Mouse (Mus musculus): ENCODE measurements around the gene Ncstn. TPM values are rescaled to one million over a fixed set of nuclear protein-coding genes. Genes with fewer than 3 reads are reported as not detected.
A peak's percentile ranks its signal among the peaks of the same experiment; 100 is the strongest.

The Ncstn gene
- polyA plus RNA-seq, 1 experiment from 2014 or later: 75.3 TPM

DNA sequence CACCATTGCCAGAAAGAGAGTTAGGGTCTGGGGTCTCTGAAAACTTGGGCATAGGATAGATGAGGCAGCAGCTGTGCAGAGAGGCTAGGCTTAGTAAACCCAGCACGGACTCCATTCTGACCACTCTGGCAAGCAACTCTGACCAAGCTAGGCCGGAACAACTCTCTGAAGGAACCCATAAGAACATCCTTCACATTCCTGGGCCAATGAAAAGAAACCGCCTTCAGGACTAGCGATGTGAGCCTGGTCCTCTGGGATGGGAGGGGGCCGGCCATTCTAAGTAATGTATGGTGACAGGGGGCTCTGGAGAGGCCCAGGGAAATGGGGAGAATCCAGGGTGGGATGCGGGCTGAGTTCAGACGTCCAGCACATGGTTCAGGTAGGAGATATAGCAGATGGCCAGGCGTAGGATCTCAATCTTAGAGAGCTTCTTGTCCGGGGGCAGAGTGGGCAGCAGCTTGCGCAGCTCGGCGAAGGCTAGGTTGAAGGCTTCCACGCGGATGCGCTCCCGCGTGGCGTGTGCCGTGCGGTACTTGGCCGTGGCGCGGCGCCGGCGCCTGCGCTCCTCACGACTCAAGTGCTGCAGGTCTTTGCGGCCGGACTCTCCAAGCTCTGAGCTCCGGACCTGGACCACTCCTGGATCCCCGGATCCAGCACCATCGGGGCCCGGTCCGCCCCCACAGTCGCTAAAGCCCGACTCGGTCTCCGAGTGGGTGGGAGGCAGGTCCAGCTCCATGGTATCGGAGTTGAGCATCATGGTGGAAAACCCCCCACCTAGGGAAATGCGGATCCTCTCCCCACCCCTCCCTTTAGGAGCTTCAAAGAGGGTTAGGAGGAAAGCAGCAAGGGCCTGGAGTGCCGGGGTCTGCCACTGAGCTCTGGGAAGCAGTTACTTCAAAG, 28.8 kb downstream of the Ncstn start:
- H3K9me3 ChIP-seq (ENCODE audit: control insufficient read depth, low read length): no peaks in the 10 kb centered on the region
- H3K27ac ChIP-seq (ENCODE audit: low read depth, low read length): no peak overlapping the region
- H3K4me1 ChIP-seq (replicated peaks; ENCODE audit: control insufficient read depth, insufficient read depth, low read length): peaks cover 4% of the 10 kb centered on the region; the same call in 1 of the 2 replicates
- peaks cover 57% of the 10 kb centered on the region for H3K27me3 ChIP-seq (replicated peaks; ENCODE audit: control insufficient read depth, insufficient read depth, low read length)
- no peak for ATAC-seq (replicated peaks; ENCODE audit: low FRiP score)
- peak overlapping the region; percentile 63 for H3K4me2 ChIP-seq
- 7% methylated on average over 42 of the region's 42 CpGs for WGBS
- no peak for DNase-seq (ENCODE audit: low spot score)
- no peaks in the 10 kb centered on the region for H3K36me3 ChIP-seq (ENCODE audit: control insufficient read depth, insufficient read depth, low read length)
- no peak overlapping the region for H3K9ac ChIP-seq (ENCODE audit: low read depth, low read length)
- peak overlapping the region; percentile 35 for H3K4me3 ChIP-seq (ENCODE audit: low read depth, low read length)

DNA sequence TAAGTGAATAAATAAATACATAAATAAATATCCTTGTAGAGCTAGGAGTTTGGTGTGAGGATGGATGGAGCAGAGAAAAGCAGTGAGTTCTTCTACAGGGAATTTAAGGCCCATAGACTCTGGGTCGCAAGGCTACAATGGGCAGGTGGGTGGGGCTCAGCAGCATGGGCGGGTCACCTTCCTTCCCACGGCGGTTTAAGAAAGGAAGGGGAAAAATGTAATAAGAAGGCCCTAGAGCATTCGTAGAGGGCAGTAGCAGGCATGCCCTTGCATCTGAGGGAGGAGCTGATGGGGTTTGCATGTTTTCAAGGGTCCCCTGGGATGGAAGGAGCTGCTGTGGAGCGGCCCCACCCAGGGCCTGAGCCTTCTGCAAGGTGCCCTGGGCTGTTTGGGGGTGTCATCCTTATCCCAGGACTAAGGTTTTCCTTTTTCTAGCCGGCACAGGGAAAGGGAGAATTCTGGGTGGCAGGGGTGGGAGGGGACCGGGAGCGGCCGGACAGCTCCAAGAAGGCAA, 29.8 kb downstream of the Ncstn start:
- Histone ChIP-seq H3K4me3 (ENCODE audit: low read depth, low read length) (no peak overlapping the region), H3K27me3 (replicated peaks; ENCODE audit: control insufficient read depth, insufficient read depth, low read length) (peaks cover 57% of the 10 kb centered on the region)
- DNase-seq (ENCODE audit: low spot score): no peak

DNA sequence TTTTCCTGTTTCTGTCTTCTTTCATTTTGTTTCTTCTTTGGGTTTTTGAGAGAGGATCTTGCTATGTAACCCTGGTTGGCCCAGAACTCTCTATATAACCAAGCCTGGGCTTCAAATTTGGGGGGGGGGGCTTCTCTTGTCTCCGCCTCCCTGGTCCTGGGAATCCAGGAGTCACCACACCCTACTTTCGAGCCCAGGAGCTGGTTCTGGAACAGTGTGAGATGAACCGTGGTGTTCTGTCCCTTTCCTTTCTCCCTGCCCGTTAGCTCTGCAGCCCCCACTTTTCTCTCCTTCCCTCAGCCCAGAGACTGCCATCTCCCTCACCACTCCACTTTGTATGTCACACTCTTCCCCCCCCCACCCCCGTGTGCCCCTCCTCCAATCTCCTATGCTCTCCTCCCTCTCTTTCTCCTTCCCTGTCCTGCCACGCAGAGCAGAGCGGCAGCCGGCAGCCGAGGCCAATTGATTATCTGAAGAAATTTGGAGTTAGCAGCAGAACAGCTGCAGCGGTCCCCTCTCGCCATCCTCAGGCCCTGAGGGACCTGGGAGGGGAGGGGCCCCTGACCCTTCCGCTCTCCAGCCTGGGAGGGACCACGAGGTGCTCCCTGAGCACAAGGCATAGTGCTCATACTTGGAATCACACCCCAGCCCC, 33.3 kb downstream of the Ncstn start:
- Histone ChIP-seq H3K27ac (ENCODE audit: low read depth, low read length) (no peak overlapping the region), H3K4me3 (ENCODE audit: low read depth, low read length) (no peak overlapping the region), H3K36me3 (ENCODE audit: control insufficient read depth, insufficient read depth, low read length) (no peaks in the 10 kb centered on the region), H3K9me3 (ENCODE audit: control insufficient read depth, low read length) (no peaks in the 10 kb centered on the region), H3K4me2 (no peak overlapping the region), H3K27me3 (replicated peaks; ENCODE audit: control insufficient read depth, insufficient read depth, low read length) (peaks cover 25% of the 10 kb centered on the region), H3K4me1 (replicated peaks; ENCODE audit: control insufficient read depth, insufficient read depth, low read length) (peaks cover 3% of the 10 kb centered on the region; the same call in 1 of the 2 replicates), H3K9ac (ENCODE audit: low read depth, low read length) (no peak overlapping the region)
- 42% methylated on average over 13 of the region's 13 CpGs for whole genome bisulfite sequencing
- DNase-seq (ENCODE audit: low spot score) (no peak), ATAC-seq (replicated peaks; ENCODE audit: low FRiP score) (no peak)

More for the DNA sequence above, 29.8 kb downstream of the Ncstn start:
- no peak for ATAC-seq (replicated peaks; ENCODE audit: low FRiP score)
- Histone ChIP-seq H3K4me1 (replicated peaks; ENCODE audit: control insufficient read depth, insufficient read depth, low read length) (peaks cover 4% of the 10 kb centered on the region; the same call in 1 of the 2 replicates), H3K9ac (ENCODE audit: low read depth, low read length) (no peak overlapping the region), H3K9me3 (ENCODE audit: control insufficient read depth, low read length) (no peaks in the 10 kb centered on the region), H3K4me2 (no peak overlapping the region; the same call in 1 of the 2 replicates), H3K27ac (ENCODE audit: low read depth, low read length) (no peak overlapping the region), H3K36me3 (ENCODE audit: control insufficient read depth, insufficient read depth, low read length) (no peaks in the 10 kb centered on the region)
- WGBS: 17% methylated on average over 10 of the region's 10 CpGs

DNA sequence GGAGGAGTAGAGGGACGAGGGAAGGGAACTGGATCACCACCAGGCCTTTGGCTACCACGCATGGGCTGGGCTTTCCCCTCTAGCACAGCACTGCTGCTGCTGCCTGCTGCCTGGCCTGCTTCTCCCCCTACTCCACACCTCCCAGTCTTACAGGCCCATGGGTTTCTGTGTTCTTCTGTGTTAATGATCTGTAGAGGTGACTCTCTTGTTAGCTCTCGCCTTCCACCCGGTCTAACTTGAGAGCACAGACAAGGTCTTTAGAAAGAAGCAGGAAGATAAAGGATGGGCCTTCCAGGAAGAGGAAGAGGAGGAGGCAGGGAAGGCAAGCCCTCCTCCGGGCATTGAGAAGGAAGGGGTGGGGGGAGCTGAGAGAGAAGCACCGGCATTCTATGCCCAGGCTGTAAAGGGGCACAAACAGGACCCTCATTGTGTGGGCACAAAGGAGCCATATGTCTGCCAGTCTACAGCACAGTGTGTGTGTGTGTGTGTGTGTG, 34.3 kb downstream of the Ncstn start:
- Histone ChIP-seq H3K36me3 (ENCODE audit: control insufficient read depth, insufficient read depth, low read length) (no peaks in the 10 kb centered on the region), H3K4me1 (replicated peaks; ENCODE audit: control insufficient read depth, insufficient read depth, low read length) (no peaks in the 10 kb centered on the region), H3K9ac (ENCODE audit: low read depth, low read length) (no peak overlapping the region), H3K4me3 (ENCODE audit: low read depth, low read length) (0 out of 2 replicates have a peak overlapping the region, but pooled peaks have one; percentile 17), H3K27me3 (replicated peaks; ENCODE audit: control insufficient read depth, insufficient read depth, low read length) (peaks cover 16% of the 10 kb centered on the region), H3K27ac (ENCODE audit: low read depth, low read length) (no peak overlapping the region), H3K9me3 (ENCODE audit: control insufficient read depth, low read length) (no peaks in the 10 kb centered on the region), H3K4me2 (peak overlapping the region; percentile 39)
- no peak for DNase-seq (ENCODE audit: low spot score)
- 0 out of 2 replicates have a peak, but pooled peaks have one; percentile 24 for ATAC-seq (replicated peaks; ENCODE audit: low FRiP score)
- 30% methylated on average over 6 of the region's 6 CpGs for WGBS

DNA sequence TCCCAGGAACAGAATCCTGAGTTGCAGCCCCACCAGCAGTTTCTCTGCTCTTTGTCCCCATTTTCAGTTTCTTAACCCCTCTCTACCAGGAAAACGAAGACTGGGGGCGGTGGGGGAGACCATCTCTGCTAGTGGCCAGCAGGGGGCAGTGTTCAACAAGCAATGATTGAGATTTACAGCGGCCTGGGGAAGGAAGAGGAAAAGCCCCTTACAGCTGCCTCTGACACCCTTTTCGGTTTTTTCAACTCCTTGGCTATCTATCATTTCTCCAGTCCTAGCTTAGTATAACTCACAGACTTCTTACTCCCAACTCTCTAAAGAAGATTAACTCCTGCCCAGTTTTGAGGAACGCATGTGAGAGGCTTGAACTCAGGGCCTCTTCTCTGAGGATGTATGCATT, 35.7 kb downstream of the Ncstn start:
- H3K9ac ChIP-seq (ENCODE audit: low read depth, low read length): no peak overlapping the region
- ATAC-seq (replicated peaks; ENCODE audit: low FRiP score): 0 out of 2 replicates have a peak, but pooled peaks have one; percentile 46

DNA sequence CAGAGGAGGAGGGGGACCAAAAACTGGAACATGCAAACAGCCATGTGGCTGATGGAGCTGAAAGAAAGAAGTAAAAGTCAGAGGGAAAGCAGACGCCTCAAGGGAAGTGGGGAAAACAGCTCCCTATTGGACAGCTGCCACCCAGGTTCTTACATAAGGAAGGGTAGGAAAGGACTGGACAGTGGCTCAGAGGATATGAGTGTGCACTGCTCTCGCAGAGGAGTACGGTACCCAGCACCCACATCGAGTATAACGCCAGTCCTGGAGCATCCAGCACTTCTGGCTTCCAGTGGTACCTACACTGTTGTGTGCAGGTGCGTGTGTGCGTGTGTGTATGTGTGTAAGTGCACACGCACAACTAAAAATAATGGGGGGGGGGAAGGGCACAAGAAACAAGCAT, 36.2 kb downstream of the Ncstn start:
- no peak for DNase-seq (ENCODE audit: low spot score)
- Histone ChIP-seq H3K27ac (ENCODE audit: low read depth, low read length) (no peak overlapping the region), H3K4me2 (no peak overlapping the region), H3K27me3 (replicated peaks; ENCODE audit: control insufficient read depth, insufficient read depth, low read length) (no peaks in the 10 kb centered on the region; the same call in none of the 2 replicates), H3K36me3 (ENCODE audit: control insufficient read depth, insufficient read depth, low read length) (no peaks in the 10 kb centered on the region), H3K9ac (ENCODE audit: low read depth, low read length) (no peak overlapping the region), H3K9me3 (ENCODE audit: control insufficient read depth, low read length) (no peaks in the 10 kb centered on the region), H3K4me1 (replicated peaks; ENCODE audit: control insufficient read depth, insufficient read depth, low read length) (no peaks in the 10 kb centered on the region), H3K4me3 (ENCODE audit: low read depth, low read length) (no peak overlapping the region)
- no peak for ATAC-seq (replicated peaks; ENCODE audit: low FRiP score)
- 63% methylated on average over 8 of the region's 8 CpGs for WGBS

More for the DNA sequence above, 35.7 kb downstream of the Ncstn start:
- no peak overlapping the region for H3K27ac ChIP-seq (ENCODE audit: low read depth, low read length)
- peak; percentile 75 for DNase-seq (ENCODE audit: low spot score)
- no peaks in the 10 kb centered on the region for H3K9me3 ChIP-seq (ENCODE audit: control insufficient read depth, low read length)
- H3K4me1 ChIP-seq (replicated peaks; ENCODE audit: control insufficient read depth, insufficient read depth, low read length): no peaks in the 10 kb centered on the region
- no peak overlapping the region for H3K4me3 ChIP-seq (ENCODE audit: low read depth, low read length)
- peaks cover 3% of the 10 kb centered on the region for H3K27me3 ChIP-seq (replicated peaks; ENCODE audit: control insufficient read depth, insufficient read depth, low read length)
- H3K4me2 ChIP-seq: no peak overlapping the region; the same call in 1 of the 2 replicates
- no peaks in the 10 kb centered on the region for H3K36me3 ChIP-seq (ENCODE audit: control insufficient read depth, insufficient read depth, low read length)
- 15% methylated on average over 5 of the region's 5 CpGs for WGBS

DNA sequence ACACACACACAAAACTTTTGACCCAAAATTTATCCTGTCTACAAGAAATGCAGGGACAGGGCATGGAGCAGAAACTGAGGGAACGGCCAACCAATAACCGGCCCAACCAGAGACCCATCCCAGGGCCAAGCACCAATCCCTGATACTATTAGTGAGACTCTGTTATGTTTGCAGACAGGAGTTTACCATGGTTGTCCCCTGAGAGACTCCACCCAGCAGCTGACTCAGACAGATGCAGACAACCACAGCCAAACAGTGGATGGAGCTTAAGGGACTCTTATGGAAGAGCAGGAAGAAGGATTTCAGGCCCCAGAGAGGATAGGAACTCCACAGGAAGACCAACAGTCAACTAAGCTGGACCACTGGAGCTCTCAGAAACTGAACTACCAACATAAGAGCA, 52.7 kb downstream of the Ncstn start:
- Histone ChIP-seq H3K27ac (ENCODE audit: low read depth, low read length) (no peak overlapping the region), H3K4me2 (no peak overlapping the region), H3K36me3 (ENCODE audit: control insufficient read depth, insufficient read depth, low read length) (no peaks in the 10 kb centered on the region), H3K4me3 (ENCODE audit: low read depth, low read length) (no peak overlapping the region), H3K27me3 (replicated peaks; ENCODE audit: control insufficient read depth, insufficient read depth, low read length) (no peaks in the 10 kb centered on the region), H3K9me3 (ENCODE audit: control insufficient read depth, low read length) (no peaks in the 10 kb centered on the region), H3K4me1 (replicated peaks; ENCODE audit: control insufficient read depth, insufficient read depth, low read length) (peaks cover 13% of the 10 kb centered on the region), H3K9ac (ENCODE audit: low read depth, low read length) (no peak overlapping the region)
- ATAC-seq (replicated peaks; ENCODE audit: low FRiP score) (no peak), DNase-seq (ENCODE audit: low spot score) (no peak)
- WGBS: 72% methylated on average over 2 of the region's 2 CpGs

DNA sequence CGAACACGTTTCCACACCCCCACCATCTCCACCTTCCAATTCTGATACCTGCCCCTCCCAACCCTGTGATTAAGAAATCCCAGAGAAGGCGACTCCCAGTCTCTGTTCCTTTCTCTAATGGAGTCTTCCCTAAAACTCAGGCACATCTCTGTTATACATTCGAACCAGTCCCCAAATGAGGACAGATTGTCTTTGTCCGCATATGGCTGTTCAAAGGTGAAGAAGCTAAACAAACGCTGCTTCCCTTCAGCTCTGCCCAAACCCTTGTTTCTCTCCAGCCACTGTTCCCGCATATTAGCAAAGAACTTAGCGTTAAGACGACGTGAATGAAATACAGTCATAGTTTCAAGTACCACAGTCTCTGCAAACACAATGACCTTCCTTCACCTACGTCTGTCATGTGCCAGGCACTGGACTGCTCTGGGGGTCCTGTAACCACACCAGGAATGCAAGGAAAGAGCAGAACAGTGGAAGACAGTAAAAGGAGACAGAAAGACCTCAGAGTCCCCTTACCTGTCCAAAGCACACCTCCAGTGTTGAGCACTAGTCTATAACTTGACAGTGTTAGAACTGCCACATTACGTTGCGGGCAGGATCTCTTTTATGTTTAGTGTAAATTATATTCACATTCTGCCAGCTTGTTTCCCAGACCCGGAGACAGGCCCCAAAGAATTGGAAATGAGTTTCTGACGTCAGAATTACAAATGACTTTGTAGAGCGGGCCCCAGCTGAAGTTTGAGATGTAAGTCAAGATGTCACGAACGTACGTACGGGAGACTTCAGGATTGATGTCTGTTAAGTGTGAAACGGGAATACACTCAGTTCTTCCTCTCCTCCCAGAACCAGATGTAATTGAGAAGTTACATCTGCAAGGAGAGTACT, 54.0 kb downstream of the Ncstn start, which contains the start of gene Vangl2:
TSS of gene Vangl2 (minus strand) at position 51 of the 882 bp plus-strand sequence.
- Histone ChIP-seq H3K9ac (ENCODE audit: low read depth, low read length) (peak within 1 kb of the TSS; percentile 69), H3K27ac (ENCODE audit: low read depth, low read length) (peak within 1 kb of the TSS; percentile 68; the same call in 1 of the 2 replicates), H3K9me3 (ENCODE audit: control insufficient read depth, low read length) (no peaks in the 10 kb centered on the region), H3K4me2 (peak within 1 kb of the TSS; percentile 91), H3K27me3 (replicated peaks; ENCODE audit: control insufficient read depth, insufficient read depth, low read length) (no peaks in the 10 kb centered on the region), H3K36me3 (ENCODE audit: control insufficient read depth, insufficient read depth, low read length) (no peaks in the 10 kb centered on the region), H3K4me1 (replicated peaks; ENCODE audit: control insufficient read depth, insufficient read depth, low read length) (peaks cover 13% of the 10 kb centered on the region), H3K4me3 (ENCODE audit: low read depth, low read length) (peak within 1 kb of the TSS; percentile 74)
- ATAC-seq (replicated peaks; ENCODE audit: low FRiP score): no peak
- DNase-seq (ENCODE audit: low spot score): no peak
- WGBS: 66% methylated on average over 21 of the region's 21 CpGs
